8 mouse cellular contexts compared by ENCODE assay signal in genomic region chr11:116387086-116388071, GRCm38 (mm10). TPM values are rescaled to one million over a fixed set of nuclear protein-coding genes. Genes with fewer than 3 reads are reported as not detected.
DNase-seq lines count a peak whose midpoint lies in the region; ATAC-seq and TF ChIP-seq lines count a peak whose summit lies in the region.

No protein-coding gene starts in this region.

- H3ac ChIP-seq in C2C12 (ENCODE audit: control insufficient read depth, insufficient read length, low read depth), result peak overlapping the region; percentile 21

- intact Hi-C loops in left cerebral cortex, postnatal 14 days (cut with DNase I), result no loop called here

- no peaks in the 10 kb centered on the region for H3K9me3 ChIP-seq in forebrain, embryonic 13.5 days (replicated peaks)
- H3K9me3 ChIP-seq in intestine, postnatal 0 days (ENCODE audit: control insufficient read depth), result no peaks in the 10 kb centered on the region
- no peaks in the 10 kb centered on the region for H3K9me3 ChIP-seq in midbrain, embryonic 12.5 days

- no peak for ATAC-seq in forebrain, embryonic 13.5 days
- peak; percentile 48 for ATAC-seq in intestine, postnatal 0 days
- no peak for ATAC-seq in midbrain, embryonic 12.5 days (ENCODE audit: low FRiP score, low read depth)

- H3K27ac ChIP-seq in forebrain, embryonic 13.5 days, result peak overlapping the region; percentile 7
- peak overlapping the region; percentile 66 for H3K27ac ChIP-seq in intestine, postnatal 0 days (ENCODE audit: low read depth, low read length)
- H3K27ac ChIP-seq in midbrain, embryonic 12.5 days (replicated peaks), result peak overlapping the region; percentile 22

- H3K4me2 ChIP-seq in forebrain, embryonic 13.5 days, result no peak overlapping the region; the same call in 1 of the 2 replicates
- H3K4me2 ChIP-seq in intestine, postnatal 0 days (replicated peaks; ENCODE audit: low read depth), result peak overlapping the region; percentile 14; the same call in 1 of the 2 replicates
- peak overlapping the region; percentile 30 for H3K4me2 ChIP-seq in midbrain, embryonic 12.5 days (replicated peaks)

- DNase-seq in WW6 (ENCODE audit: low read depth, low spot score), result peak; percentile 69
- no peak for DNase-seq in frontal cortex, postnatal 25 days (ENCODE audit: low spot score in 2 of 2)
- DNase-seq in thymus, postnatal 25 days, result no peak
- DNase-seq in left cerebral cortex, postnatal 14 days (ENCODE audit: low spot score in 2 of 2), result no peak

- no peak for TF ChIP-seq CTCF in C2C12 (IDR thresholded peaks at IDR 0.05; ENCODE audit: control insufficient read depth, insufficient read depth, insufficient read length)
- TF ChIP-seq CTCF in intestine, postnatal 0 days (IDR thresholded peaks at IDR 0.05; ENCODE audit: low read depth), result peak; percentile 14; the same call in 1 of the 2 replicates

- 0 out of 2 replicates have a peak overlapping the region, but pooled peaks have one; percentile 10 for H3K9ac ChIP-seq in forebrain, embryonic 13.5 days
- no peak overlapping the region for H3K9ac ChIP-seq in intestine, postnatal 0 days (ENCODE audit: low read depth, low read length)
- peak overlapping the region; percentile 29 for H3K9ac ChIP-seq in midbrain, embryonic 12.5 days (replicated peaks)

- no peaks in the 10 kb centered on the region for H3K79me3 ChIP-seq in C2C12 (ENCODE audit: low read depth)

- WGBS in forebrain, embryonic 13.5 days, result 29% methylated on average over 13 of the region's 16 CpGs
- 16% methylated on average over 15 of the region's 16 CpGs for WGBS in intestine, postnatal 0 days
- WGBS in midbrain, embryonic 12.5 days, result 22% methylated on average over 13 of the region's 16 CpGs

- H3K4me3 ChIP-seq in C2C12 (ENCODE audit: insufficient read depth, poor library complexity, severe bottlenecking), result no peak overlapping the region
- no peak overlapping the region for H3K4me3 ChIP-seq in forebrain, embryonic 13.5 days
- H3K4me3 ChIP-seq in intestine, postnatal 0 days (ENCODE audit: low read depth, low read length), result no peak overlapping the region
- H3K4me3 ChIP-seq in midbrain, embryonic 12.5 days, result no peak overlapping the region

- no peaks in the 10 kb centered on the region for H3K79me2 ChIP-seq in C2C12 (ENCODE audit: control insufficient read depth, insufficient read depth)

- no peaks in the 10 kb centered on the region for H3K36me3 ChIP-seq in C2C12 (ENCODE audit: control insufficient read depth, insufficient read depth)
- peaks cover 17% of the 10 kb centered on the region for H3K36me3 ChIP-seq in forebrain, embryonic 13.5 days (ENCODE audit: poor library complexity, severe bottlenecking)
- H3K36me3 ChIP-seq in intestine, postnatal 0 days (ENCODE audit: control insufficient read depth, insufficient read depth), result no peaks in the 10 kb centered on the region
- no peaks in the 10 kb centered on the region for H3K36me3 ChIP-seq in midbrain, embryonic 12.5 days

- peaks cover 21% of the 10 kb centered on the region for H3K4me1 ChIP-seq in forebrain, embryonic 13.5 days
- no peaks in the 10 kb centered on the region for H3K4me1 ChIP-seq in intestine, postnatal 0 days (replicated peaks; ENCODE audit: control insufficient read depth, insufficient read depth, low read length)
- H3K4me1 ChIP-seq in midbrain, embryonic 12.5 days, result peaks cover 14% of the 10 kb centered on the region

- no peaks in the 10 kb centered on the region for H3K27me3 ChIP-seq in C2C12 (ENCODE audit: control insufficient read depth, insufficient read depth, insufficient read length)
- no peaks in the 10 kb centered on the region for H3K27me3 ChIP-seq in forebrain, embryonic 13.5 days
- no peaks in the 10 kb centered on the region for H3K27me3 ChIP-seq in intestine, postnatal 0 days (replicated peaks; ENCODE audit: control insufficient read depth, insufficient read depth, low read length)
- no peaks in the 10 kb centered on the region for H3K27me3 ChIP-seq in midbrain, embryonic 12.5 days

TF ChIP-seq in C2C12, 6 proteins besides CTCF, POLR2A, EP300 and RAD21:
- TF ChIP-seq MYOG (IDR thresholded peaks at IDR 0.05; ENCODE audit: control insufficient read depth, extremely low read depth, insufficient read length), result no peak
- no peak for TF ChIP-seq CEBPB (IDR thresholded peaks at IDR 0.05; ENCODE audit: low read depth)
- no peak for TF ChIP-seq MAX (IDR thresholded peaks at IDR 0.05)
- TF ChIP-seq MYOD1 (IDR thresholded peaks at IDR 0.05; ENCODE audit: control insufficient read depth, insufficient read length, low read depth), result no peak
- no peak for TF ChIP-seq USF1 (IDR thresholded peaks at IDR 0.05; ENCODE audit: low read depth)
- TF ChIP-seq FOSL1 (IDR thresholded peaks at IDR 0.05; ENCODE audit: insufficient read depth, low read length, poor library complexity, severe bottlenecking), result no peak

RNA-seq across cellular contexts. Expression of gene Rnf157, which starts 25.5 kb away (rescaled TPM):
- polyA plus RNA-seq in C2C12 (2012; fragmentation: generic; extraction: Trizol), result 13.2 TPM
- polyA plus RNA-seq in forebrain, embryonic 13.5 days (2015; fragmentation: Nextera tagmentation; extraction: Ambion mirVana), result 18.1 and 20.6 TPM in 2 replicates
- polyA plus RNA-seq in intestine, postnatal 0 days (2015; fragmentation: Nextera tagmentation; extraction: Ambion mirVana), result 4.9 and 6.6 TPM in 2 replicates
- polyA plus RNA-seq in midbrain, embryonic 12.5 days (2016; fragmentation: Nextera tagmentation; extraction: Ambion mirVana), result 35.7 and 37.8 TPM in 2 replicates
- 100 to 1,000 TPM; 228 to 235 TPM for total RNA-seq in left cerebral cortex, postnatal 14 days (2021)

RNA-seq across cellular contexts. Expression of gene Ubald2, which starts 46.5 kb away (rescaled TPM):
- polyA plus RNA-seq in C2C12 (2012; fragmentation: generic; extraction: Trizol), result 126 TPM
- polyA plus RNA-seq in forebrain, embryonic 13.5 days (2015; fragmentation: Nextera tagmentation; extraction: Ambion mirVana), result 45.5 and 58.2 TPM in 2 replicates
- polyA plus RNA-seq in intestine, postnatal 0 days (2015; fragmentation: Nextera tagmentation; extraction: Ambion mirVana), result 60.2 and 60.6 TPM in 2 replicates
- 47.7 and 52.5 TPM in 2 replicates for polyA plus RNA-seq in midbrain, embryonic 12.5 days (2016; fragmentation: Nextera tagmentation; extraction: Ambion mirVana)
- total RNA-seq in left cerebral cortex, postnatal 14 days (2021), result 10 to 100 TPM; 30.1 to 32.0 TPM

RNA-seq across cellular contexts. Expression of gene Foxj1, which starts 52.2 kb away (rescaled TPM):
- polyA plus RNA-seq in C2C12 (2012; fragmentation: generic; extraction: Trizol), result 0.14 TPM
- polyA plus RNA-seq in forebrain, embryonic 13.5 days (2015; fragmentation: Nextera tagmentation; extraction: Ambion mirVana), result 8.1 and 10.6 TPM in 2 replicates
- 0.09 TPM in 1 of 2 replicates, not detected in the other for polyA plus RNA-seq in intestine, postnatal 0 days (2015; fragmentation: Nextera tagmentation; extraction: Ambion mirVana)
- polyA plus RNA-seq in midbrain, embryonic 12.5 days (2016; fragmentation: Nextera tagmentation; extraction: Ambion mirVana), result 9.8 and 10.5 TPM in 2 replicates
- 1 to 10 TPM; 4.2 to 5.5 TPM for total RNA-seq in left cerebral cortex, postnatal 14 days (2021)

Comparison
In these comparisons a context has a peak if more than half of its experiments do, and no peak if none do; other contexts are left out.
1. H3K27ac ChIP-seq: peak in every context shown above with its lines; median percentile 66 in intestine, postnatal 0 days; 22 in midbrain, embryonic 12.5 days; 7 in forebrain, embryonic 13.5 days.